Mouse (Mus musculus): Measurements from ENCODE around the gene Mdfi. TPM values are rescaled to one million over a fixed set of nuclear protein-coding genes. Genes with fewer than 3 reads are reported as not detected.
"Not testable (repeated sequence)": the region's sequence is repeated elsewhere in the genome, so short reads cannot be mapped to it uniquely, and the experiment has no call there.

Gene Mdfi
- polyA plus RNA-seq, 1 experiment from 2014 or later, result 34.6 TPM

DNA sequence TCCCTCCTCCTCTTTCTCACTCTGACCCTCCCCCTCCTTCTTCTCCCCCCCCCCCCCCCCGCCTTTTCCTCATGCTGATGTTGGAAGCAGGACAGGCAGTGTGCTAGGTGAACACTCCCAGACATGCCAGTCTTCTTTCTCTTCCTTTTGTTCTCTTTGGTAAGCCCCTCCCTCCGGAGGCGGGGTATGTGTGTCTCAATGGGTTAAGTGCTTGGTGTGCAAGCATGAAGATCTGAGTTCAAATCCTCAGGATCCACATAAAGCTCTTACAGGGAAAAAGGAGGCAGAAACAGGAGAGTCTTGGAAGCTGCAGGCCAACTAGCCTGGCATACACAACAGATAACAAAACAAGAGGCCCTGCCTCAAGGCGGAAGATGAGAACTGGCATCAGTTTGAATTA is 18.8 kb upstream of the Mdfi start:
- no peaks in the 10 kb centered on the region for H3K36me3 ChIP-seq (ENCODE audit: control insufficient read depth, insufficient read depth, low read length)
- H3K9ac ChIP-seq (ENCODE audit: low read depth, low read length), result no peak overlapping the region
- H3K4me3 ChIP-seq (ENCODE audit: low read depth, low read length), result no peak overlapping the region
- H3K4me1 ChIP-seq (ENCODE audit: control insufficient read depth, insufficient read depth, low read length), result peaks cover 21% of the 10 kb centered on the region
- ATAC-seq (replicated peaks; ENCODE audit: insufficient number of reproducible peaks, low FRiP score, low TSS enrichment), result no peak
- 84% methylated on average over 3 of the region's 4 CpGs for WGBS (ENCODE audit: insufficient replicate concordance)
- no peaks in the 10 kb centered on the region for H3K27me3 ChIP-seq (ENCODE audit: control insufficient read depth, insufficient read depth, low read length)
- no peak overlapping the region for H3K4me2 ChIP-seq
- H3K9me3 ChIP-seq (replicated peaks; ENCODE audit: control insufficient read depth, low read length), result peaks cover 2% of the 10 kb centered on the region
- no peak overlapping the region for H3K27ac ChIP-seq (ENCODE audit: low read depth, low read length)

DNA sequence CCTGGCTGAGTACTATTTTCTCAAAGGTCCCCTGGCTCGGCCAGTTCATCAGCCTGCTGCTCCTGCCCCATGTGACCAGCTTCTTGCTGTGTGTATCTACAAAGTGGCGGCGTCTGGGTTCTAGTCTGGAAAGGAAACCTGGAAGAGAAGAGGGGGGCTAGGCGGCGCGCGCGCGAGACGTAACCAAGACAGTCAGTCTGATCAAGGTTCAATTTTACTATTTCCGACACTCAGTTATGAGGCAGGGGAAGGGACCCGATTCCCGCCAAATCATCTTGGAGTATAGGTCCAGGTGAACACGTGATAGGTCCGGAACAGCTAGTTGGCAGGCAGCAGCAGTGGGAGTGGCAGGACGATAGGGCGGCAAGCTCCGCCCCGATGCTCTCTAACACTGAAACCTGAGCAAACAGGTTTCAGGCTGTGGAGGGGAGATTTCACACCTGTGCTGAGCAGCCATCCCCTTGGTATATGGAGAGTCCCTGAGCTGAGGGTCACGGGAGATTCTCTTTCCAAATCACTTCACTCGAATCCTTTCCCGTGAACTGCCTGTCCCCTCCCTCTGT is 17.4 kb upstream of the Mdfi start:
- H3K27me3 ChIP-seq (ENCODE audit: control insufficient read depth, insufficient read depth, low read length); ATAC-seq (replicated peaks; ENCODE audit: insufficient number of reproducible peaks, low FRiP score, low TSS enrichment); H3K36me3 ChIP-seq (ENCODE audit: control insufficient read depth, insufficient read depth, low read length); H3K27ac ChIP-seq (ENCODE audit: low read depth, low read length); H3K9me3 ChIP-seq (replicated peaks; ENCODE audit: control insufficient read depth, low read length): not testable (repeated sequence)
- H3K4me1 ChIP-seq (ENCODE audit: control insufficient read depth, insufficient read depth, low read length), result peaks cover 21% of the 10 kb centered on the region
- H3K9ac ChIP-seq (ENCODE audit: low read depth, low read length), result peak overlapping the region; percentile 39; the same call in 1 of the 2 replicates
- peak overlapping the region; percentile 21 for H3K4me3 ChIP-seq (ENCODE audit: low read depth, low read length)
- 5% methylated on average over 22 of the region's 22 CpGs for WGBS (ENCODE audit: insufficient replicate concordance)
- peak overlapping the region; percentile 56 for H3K4me2 ChIP-seq

DNA sequence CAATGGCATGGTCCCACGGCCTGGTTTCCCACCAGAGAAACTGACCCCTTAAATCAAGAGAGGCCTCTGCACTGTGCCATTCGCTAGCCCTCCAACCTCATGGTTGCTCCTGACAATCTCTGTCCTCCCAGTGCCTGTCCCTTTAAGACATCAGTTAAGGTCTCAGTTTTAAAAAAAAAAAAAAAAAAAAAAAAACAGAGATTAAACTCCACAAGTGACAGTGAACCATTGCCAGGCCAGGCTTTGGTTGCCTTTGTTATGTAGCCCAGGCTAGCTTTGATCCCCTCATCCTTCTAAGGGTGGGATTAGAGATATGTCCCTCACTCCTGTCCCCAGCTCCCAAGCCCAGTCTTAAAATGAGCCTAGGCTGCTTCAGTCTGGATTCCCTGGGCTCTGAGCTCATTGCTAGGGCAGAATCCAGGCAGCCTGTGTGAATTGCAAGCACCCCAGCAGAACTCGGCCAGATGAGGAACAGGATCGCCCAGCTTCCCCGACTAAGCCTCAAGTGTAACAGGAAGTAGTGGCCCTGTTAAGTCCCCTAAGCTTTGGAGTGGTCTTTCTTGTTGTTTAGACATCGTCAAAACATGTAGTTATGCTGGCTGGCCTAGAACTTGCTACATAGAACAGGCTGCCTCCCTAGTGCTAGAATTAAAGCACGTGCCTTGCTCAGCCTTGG is 16.3 kb upstream of the Mdfi start:
- no peak overlapping the region for H3K4me2 ChIP-seq
- WGBS (ENCODE audit: insufficient replicate concordance), result 66% methylated on average over 7 of the region's 7 CpGs
- H3K4me1 ChIP-seq (ENCODE audit: control insufficient read depth, insufficient read depth, low read length), result peaks cover 21% of the 10 kb centered on the region
- ATAC-seq (replicated peaks; ENCODE audit: insufficient number of reproducible peaks, low FRiP score, low TSS enrichment), result no peak
- H3K27ac ChIP-seq (ENCODE audit: low read depth, low read length), result peak overlapping the region; percentile 84
- no peaks in the 10 kb centered on the region for H3K36me3 ChIP-seq (ENCODE audit: control insufficient read depth, insufficient read depth, low read length)
- no peaks in the 10 kb centered on the region for H3K27me3 ChIP-seq (ENCODE audit: control insufficient read depth, insufficient read depth, low read length)
- H3K4me3 ChIP-seq (ENCODE audit: low read depth, low read length), result no peak overlapping the region
- H3K9ac ChIP-seq (ENCODE audit: low read depth, low read length), result peak overlapping the region; percentile 40; the same call in 1 of the 2 replicates
- peaks cover 2% of the 10 kb centered on the region for H3K9me3 ChIP-seq (replicated peaks; ENCODE audit: control insufficient read depth, low read length)

DNA sequence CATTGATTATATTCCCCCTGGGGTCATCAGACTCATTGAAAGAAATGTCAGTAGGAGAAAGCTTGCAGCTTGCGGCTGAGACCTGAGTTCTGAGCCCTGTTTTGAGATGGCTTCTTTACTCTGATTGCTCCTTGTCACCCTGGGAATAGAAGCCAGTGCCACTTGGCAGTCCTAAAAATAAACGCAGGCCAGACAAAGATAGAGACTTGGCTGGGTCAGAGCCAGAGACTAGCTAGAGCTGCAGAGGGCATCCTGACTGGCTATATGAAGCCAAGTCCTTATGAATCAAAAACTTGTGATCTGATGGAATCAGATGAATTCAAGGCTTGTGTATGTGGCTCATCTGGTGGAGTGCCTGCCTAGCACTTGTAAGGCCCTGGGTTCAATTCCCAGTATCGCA is 15.5 kb upstream of the Mdfi start:
- no peaks in the 10 kb centered on the region for H3K27me3 ChIP-seq (ENCODE audit: control insufficient read depth, insufficient read depth, low read length)
- H3K9ac ChIP-seq (ENCODE audit: low read depth, low read length), result no peak overlapping the region
- no peak overlapping the region for H3K4me2 ChIP-seq
- H3K27ac ChIP-seq (ENCODE audit: low read depth, low read length), result peak overlapping the region; percentile 84
- no peak for ATAC-seq (replicated peaks; ENCODE audit: insufficient number of reproducible peaks, low FRiP score, low TSS enrichment)
- no peak overlapping the region for H3K4me3 ChIP-seq (ENCODE audit: low read depth, low read length)
- H3K4me1 ChIP-seq (ENCODE audit: control insufficient read depth, insufficient read depth, low read length), result peaks cover 21% of the 10 kb centered on the region
- no peaks in the 10 kb centered on the region; the same call in 1 of the 2 replicates for H3K9me3 ChIP-seq (replicated peaks; ENCODE audit: control insufficient read depth, low read length)
- WGBS (ENCODE audit: insufficient replicate concordance), result 42% methylated on average over 3 of the region's 3 CpGs
- no peaks in the 10 kb centered on the region for H3K36me3 ChIP-seq (ENCODE audit: control insufficient read depth, insufficient read depth, low read length)

DNA sequence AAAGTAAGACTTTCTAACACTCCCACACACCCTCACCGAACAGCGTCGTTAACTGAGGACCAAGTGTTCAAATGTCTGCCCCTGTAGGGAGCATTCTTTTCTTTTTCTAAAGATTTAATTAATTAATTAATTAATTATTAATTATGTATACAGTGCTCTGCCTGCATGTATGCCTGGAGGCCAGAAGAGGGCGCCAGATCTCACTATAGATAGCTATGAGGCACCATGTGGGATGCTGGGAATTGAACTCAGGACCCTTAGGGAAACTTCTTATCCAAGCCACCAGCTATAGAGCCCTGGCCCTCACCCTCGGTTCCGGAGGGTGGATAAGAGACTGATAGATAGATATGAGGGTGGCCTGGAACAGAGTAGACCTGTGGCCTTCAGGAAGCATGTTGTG is 13.5 kb upstream of the Mdfi start:
- Histone ChIP-seq H3K9ac (ENCODE audit: low read depth, low read length) (no peak overlapping the region), H3K4me1 (ENCODE audit: control insufficient read depth, insufficient read depth, low read length) (peaks cover 21% of the 10 kb centered on the region), H3K9me3 (replicated peaks; ENCODE audit: control insufficient read depth, low read length) (no peaks in the 10 kb centered on the region; the same call in 1 of the 2 replicates), H3K4me3 (ENCODE audit: low read depth, low read length) (no peak overlapping the region), H3K4me2 (no peak overlapping the region), H3K36me3 (ENCODE audit: control insufficient read depth, insufficient read depth, low read length) (no peaks in the 10 kb centered on the region), H3K27me3 (ENCODE audit: control insufficient read depth, insufficient read depth, low read length) (no peaks in the 10 kb centered on the region), H3K27ac (ENCODE audit: low read depth, low read length) (no peak overlapping the region)
- 74% methylated on average over 6 of the region's 6 CpGs for WGBS (ENCODE audit: insufficient replicate concordance)
- no peak for ATAC-seq (replicated peaks; ENCODE audit: insufficient number of reproducible peaks, low FRiP score, low TSS enrichment)

DNA sequence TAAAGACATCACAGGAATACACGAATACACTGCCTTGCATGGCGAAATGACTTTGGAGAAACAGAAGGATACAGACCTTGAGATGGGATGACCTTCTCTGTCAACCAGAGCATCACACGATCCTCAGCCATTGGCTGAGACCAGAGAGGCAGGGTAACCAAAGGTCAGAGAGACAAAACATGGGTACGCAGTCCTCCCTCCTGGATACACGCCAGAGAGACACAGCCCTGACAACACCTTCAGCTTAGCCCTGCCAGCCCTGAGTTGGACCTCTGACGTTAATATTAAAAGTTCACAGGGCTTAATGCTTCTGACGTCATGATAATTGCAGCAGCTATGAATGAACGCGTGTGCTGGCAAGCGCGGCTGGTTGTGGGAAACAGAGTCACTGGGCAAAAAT is 11.1 kb upstream of the Mdfi start:
- no peak for ATAC-seq (replicated peaks; ENCODE audit: insufficient number of reproducible peaks, low FRiP score, low TSS enrichment)
- Histone ChIP-seq H3K9me3 (replicated peaks; ENCODE audit: control insufficient read depth, low read length) (no peaks in the 10 kb centered on the region; the same call in 1 of the 2 replicates), H3K27ac (ENCODE audit: low read depth, low read length) (no peak overlapping the region), H3K4me3 (ENCODE audit: low read depth, low read length) (no peak overlapping the region), H3K36me3 (ENCODE audit: control insufficient read depth, insufficient read depth, low read length) (no peaks in the 10 kb centered on the region), H3K4me2 (no peak overlapping the region), H3K9ac (ENCODE audit: low read depth, low read length) (no peak overlapping the region), H3K27me3 (ENCODE audit: control insufficient read depth, insufficient read depth, low read length) (no peaks in the 10 kb centered on the region), H3K4me1 (ENCODE audit: control insufficient read depth, insufficient read depth, low read length) (peaks cover 11% of the 10 kb centered on the region)
- WGBS (ENCODE audit: insufficient replicate concordance), result 74% methylated on average over 11 of the region's 11 CpGs

DNA sequence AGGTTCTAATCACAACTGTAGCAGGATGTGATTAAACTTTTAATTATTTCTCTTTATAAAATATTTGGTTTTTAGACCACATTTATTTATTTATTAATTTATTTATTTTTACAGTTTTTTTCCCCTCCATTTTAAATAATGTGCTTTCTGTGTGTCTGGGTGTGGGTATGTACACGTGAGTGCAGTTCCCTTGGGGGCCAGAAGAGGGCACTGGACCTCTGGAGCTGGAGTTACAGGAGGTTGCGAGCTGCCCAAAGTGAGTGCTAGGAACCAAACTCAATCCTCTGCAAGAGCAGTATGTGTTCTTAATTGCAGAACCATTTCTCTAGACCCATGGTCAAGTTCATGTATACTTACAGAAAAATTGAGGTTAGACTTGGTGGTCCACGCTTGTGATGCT is 9.0 kb upstream of the Mdfi start:
- Histone ChIP-seq H3K4me1 (ENCODE audit: control insufficient read depth, insufficient read depth, low read length) (no peaks in the 10 kb centered on the region), H3K36me3 (ENCODE audit: control insufficient read depth, insufficient read depth, low read length) (no peaks in the 10 kb centered on the region), H3K9me3 (replicated peaks; ENCODE audit: control insufficient read depth, low read length) (no peaks in the 10 kb centered on the region; the same call in 1 of the 2 replicates), H3K9ac (ENCODE audit: low read depth, low read length) (no peak overlapping the region), H3K4me2 (no peak overlapping the region), H3K27me3 (ENCODE audit: control insufficient read depth, insufficient read depth, low read length) (no peaks in the 10 kb centered on the region), H3K27ac (ENCODE audit: low read depth, low read length) (no peak overlapping the region), H3K4me3 (ENCODE audit: low read depth, low read length) (no peak overlapping the region)
- WGBS (ENCODE audit: insufficient replicate concordance), result 90% methylated on average over 3 of the region's 3 CpGs
- ATAC-seq (replicated peaks; ENCODE audit: insufficient number of reproducible peaks, low FRiP score, low TSS enrichment), result no peak

DNA sequence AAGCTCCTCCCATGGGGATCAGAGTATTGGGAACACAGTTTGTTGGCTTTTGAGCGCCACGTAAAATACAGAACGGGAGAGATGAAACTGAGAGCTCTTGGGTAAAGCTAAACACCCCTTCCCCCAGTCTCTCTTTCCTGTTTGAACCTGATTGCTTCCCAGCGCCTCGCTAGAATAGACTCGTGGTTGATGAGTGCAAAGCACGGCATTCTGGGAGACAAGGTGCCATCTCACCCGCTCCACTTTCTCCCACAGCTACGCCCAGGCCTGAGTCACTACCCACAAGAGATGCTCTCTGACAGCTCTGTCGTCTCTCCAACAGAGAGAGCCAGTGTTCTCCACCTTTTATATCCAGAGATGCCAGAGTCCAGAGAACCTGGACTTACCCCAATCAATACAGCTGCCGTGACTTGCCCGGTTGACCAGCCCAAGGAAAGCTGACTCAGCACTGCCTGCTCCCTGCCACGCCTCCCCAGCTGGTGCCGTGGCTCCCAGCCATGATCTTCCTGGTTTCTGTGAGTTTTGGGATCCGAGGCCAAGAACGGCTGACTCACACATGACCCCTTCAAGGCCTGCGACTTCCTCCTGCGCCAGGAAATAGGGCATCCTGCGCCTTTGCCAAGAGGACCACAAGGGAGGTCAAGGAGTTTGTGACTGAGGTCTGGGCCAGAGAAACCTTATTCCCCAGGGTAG is 7.6 kb upstream of the Mdfi start:
- H3K27ac ChIP-seq (ENCODE audit: low read depth, low read length), result peak overlapping the region; percentile 35
- ATAC-seq (replicated peaks; ENCODE audit: insufficient number of reproducible peaks, low FRiP score, low TSS enrichment), result no peak
- H3K9ac ChIP-seq (ENCODE audit: low read depth, low read length), result no peak overlapping the region

More for the DNA sequence above, 7.6 kb upstream of the Mdfi start:
- Histone ChIP-seq H3K4me2 (no peak overlapping the region), H3K4me3 (ENCODE audit: low read depth, low read length) (no peak overlapping the region), H3K4me1 (ENCODE audit: control insufficient read depth, insufficient read depth, low read length) (no peaks in the 10 kb centered on the region), H3K9me3 (replicated peaks; ENCODE audit: control insufficient read depth, low read length) (no peaks in the 10 kb centered on the region), H3K36me3 (ENCODE audit: control insufficient read depth, insufficient read depth, low read length) (no peaks in the 10 kb centered on the region), H3K27me3 (ENCODE audit: control insufficient read depth, insufficient read depth, low read length) (no peaks in the 10 kb centered on the region)
- 65% methylated on average over 19 of the region's 19 CpGs for WGBS (ENCODE audit: insufficient replicate concordance)
